Mouse (Mus musculus) erythroblast, embryonic 14.5 days (primary cell): ENCODE data around the gene Cnksr3.

ENCODE experiments used
- GATA1 ChIP-seq: IDR thresholded peaks from 2 replicates; pipeline ENCODE4 v1.6.1; 2012; ENCODE audit warnings: low read length, inconsistent platforms, mixed read lengths
- TAL1 ChIP-seq: IDR thresholded peaks from 3 replicates; pipeline ENCODE4 v1.6.1; 2012; ENCODE audit warnings: low read length, inconsistent platforms, mixed read lengths

DNA sequence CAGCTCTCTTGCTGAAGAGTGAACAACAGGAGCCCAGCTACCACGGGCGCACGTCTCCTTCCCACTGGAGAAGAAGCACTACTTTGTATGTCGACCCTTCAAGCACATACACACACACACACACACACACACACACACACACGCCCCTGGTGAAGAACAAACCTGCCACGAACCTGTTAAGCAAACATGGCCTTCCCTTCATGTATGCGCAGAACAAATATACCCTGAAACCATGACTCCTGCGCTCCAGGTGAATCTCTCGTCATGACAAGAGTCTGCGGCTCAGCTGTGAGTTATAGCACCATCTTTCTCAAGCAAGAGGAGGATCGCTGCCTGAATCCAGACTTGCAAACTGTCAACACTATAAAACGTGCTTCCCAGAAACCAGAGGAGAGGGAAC is 85.2 kb downstream of the Cnksr3 start:
- no peak for TF ChIP-seq TAL1
- TF ChIP-seq GATA1 = no peak
